In genomic region chr1:118916477-118917075, GRCm38 (mm10) we compare ENCODE assay signal across 8 mouse cellular contexts.
A peak's percentile ranks its signal among the peaks of the same experiment; 100 is the strongest.
DNase-seq lines count a peak whose midpoint lies in the region; ATAC-seq and TF ChIP-seq lines count a peak whose summit lies in the region.

No protein-coding gene starts in this region.

- intact Hi-C loops in left cerebral cortex, postnatal 4 days (cut with DNase I) = no loop called here
- intact Hi-C loops in left cerebral cortex, postnatal 10 days (cut with DNase I) = no loop called here
- intact Hi-C loops in left cerebral cortex, adult 2 months (cut with DNase I) = no loop called here

- no peak; the same call in 1 of the 2 replicates for ATAC-seq in forebrain, embryonic 11.5 days (replicated peaks; ENCODE audit: low FRiP score)
- ATAC-seq in limb, embryonic 13.5 days (ENCODE audit: low FRiP score, low read depth) = peak; percentile 60
- ATAC-seq in stomach, embryonic 16.5 days (ENCODE audit: insufficient read depth, low FRiP score) = peak; percentile 16; the same call in 1 of the 2 replicates

- H3K4me3 ChIP-seq in forebrain, embryonic 11.5 days (ENCODE audit: low read depth, low read length) = no peak overlapping the region
- H3K4me3 ChIP-seq in limb, embryonic 13.5 days = no peak overlapping the region
- H3K4me3 ChIP-seq in stomach, embryonic 16.5 days (replicated peaks; ENCODE audit: low read length) = no peak overlapping the region
- no peak overlapping the region for H3K4me3 ChIP-seq in left cerebral cortex, adult 2 months

- no peaks in the 10 kb centered on the region for H3K9me3 ChIP-seq in forebrain, embryonic 11.5 days (ENCODE audit: control insufficient read depth, low read length)
- no peaks in the 10 kb centered on the region for H3K9me3 ChIP-seq in limb, embryonic 13.5 days
- no peaks in the 10 kb centered on the region for H3K9me3 ChIP-seq in stomach, embryonic 16.5 days (replicated peaks; ENCODE audit: control insufficient read depth, low read length)

- peaks cover 44% of the 10 kb centered on the region for H3K4me1 ChIP-seq in forebrain, embryonic 11.5 days (replicated peaks; ENCODE audit: control insufficient read depth, insufficient read depth, low read length)
- H3K4me1 ChIP-seq in limb, embryonic 13.5 days = peaks cover 74% of the 10 kb centered on the region
- peaks cover 25% of the 10 kb centered on the region; the same call in 1 of the 2 replicates for H3K4me1 ChIP-seq in stomach, embryonic 16.5 days (ENCODE audit: control insufficient read depth, insufficient read depth, low read length)

- H3K27me3 ChIP-seq in forebrain, embryonic 11.5 days (ENCODE audit: control insufficient read depth, insufficient read depth, low read length) = no peaks in the 10 kb centered on the region
- no peaks in the 10 kb centered on the region for H3K27me3 ChIP-seq in limb, embryonic 13.5 days
- H3K27me3 ChIP-seq in stomach, embryonic 16.5 days (ENCODE audit: control insufficient read depth, insufficient read depth, low read length) = 0 out of 2 replicates have a peak, but pooled peaks cover 3% of the 10 kb centered on the region

- 39% methylated on average over 12 of the region's 12 CpGs for WGBS in forebrain, embryonic 11.5 days
- WGBS in limb, embryonic 13.5 days = 21% methylated on average over 12 of the region's 12 CpGs
- 38% methylated on average over 12 of the region's 12 CpGs for WGBS in stomach, embryonic 16.5 days

- peak overlapping the region; percentile 57; the same call in 1 of the 2 replicates for H3K27ac ChIP-seq in forebrain, embryonic 11.5 days (ENCODE audit: low read depth, low read length)
- peak overlapping the region; percentile 61 for H3K27ac ChIP-seq in limb, embryonic 13.5 days
- H3K27ac ChIP-seq in stomach, embryonic 16.5 days (ENCODE audit: low read length) = no peak overlapping the region
- no peak overlapping the region for H3K27ac ChIP-seq in left cerebral cortex, adult 2 months

- no peak overlapping the region for H3K4me2 ChIP-seq in forebrain, embryonic 11.5 days (ENCODE audit: low read depth, low read length, severe bottlenecking)
- H3K4me2 ChIP-seq in limb, embryonic 13.5 days (replicated peaks) = no peak overlapping the region
- H3K4me2 ChIP-seq in stomach, embryonic 16.5 days (ENCODE audit: low read depth, low read length) = no peak overlapping the region

- no peaks in the 10 kb centered on the region for H3K36me3 ChIP-seq in forebrain, embryonic 11.5 days (ENCODE audit: control insufficient read depth, insufficient read depth, low read length)
- H3K36me3 ChIP-seq in limb, embryonic 13.5 days = peaks cover 15% of the 10 kb centered on the region
- H3K36me3 ChIP-seq in stomach, embryonic 16.5 days (ENCODE audit: control insufficient read depth, insufficient read depth, low read length) = no peaks in the 10 kb centered on the region

- 0 out of 2 replicates have a peak overlapping the region, but pooled peaks have one; percentile 21 for H3K9ac ChIP-seq in forebrain, embryonic 11.5 days (ENCODE audit: low read length)
- H3K9ac ChIP-seq in limb, embryonic 13.5 days = no peak overlapping the region; the same call in 1 of the 2 replicates
- H3K9ac ChIP-seq in stomach, embryonic 16.5 days (ENCODE audit: low read length) = no peak overlapping the region

- DNase-seq in left cerebral cortex, postnatal 4 days = peak; percentile 84
- no peak for DNase-seq in left cerebral cortex, adult 11 months (ENCODE audit: low spot score)
- DNase-seq in forebrain, embryonic 11.5 days (ENCODE audit: low spot score) = no peak
- no peak for DNase-seq in spleen, adult 18-20 months
- no peak for DNase-seq in left cerebral cortex, postnatal 10 days (ENCODE audit: extremely low spot score in 1 of 2, low spot score in 2 of 2)
- DNase-seq in left cerebral cortex, adult 2 months (ENCODE audit: extremely low spot score in 1 of 2, low spot score in 2 of 2) = no peak

- TF ChIP-seq CTCF in left cerebral cortex, adult 2 months (IDR thresholded peaks at IDR 0.05) = no peak

Comparison
In these comparisons a context has a peak if more than half of its experiments do, and no peak if none do; other contexts are left out.
1. H3K27ac ChIP-seq: peak in forebrain, embryonic 11.5 days (single experiment) and limb, embryonic 13.5 days (single experiment); none in stomach, embryonic 16.5 days (single experiment) and left cerebral cortex, adult 2 months (single experiment).